Comparison of ENCODE assay signal across 18 mouse cellular contexts in genomic region chr2:26294457-26294856, GRCm38 (mm10). TPM values are rescaled to one million over a fixed set of nuclear protein-coding genes. Genes with fewer than 3 reads are reported as not detected.
"Had no signal": no experiment of that assay in that cellular context is flagged by ENCODE, and none has a peak within 500 bp of the region (broad histone marks: within the 10 kb centered on the region; RNA-seq: fewer than 3 reads in every experiment).

Ccdc187 (minus strand) TSS chr2:26294557.

- H3K4me2 ChIP-seq: neural tube, embryonic 12.5 days; neural tube, embryonic 13.5 days; neural tube, embryonic 15.5 days; stomach, embryonic 15.5 days had no signal

- H3K36me3 ChIP-seq: neural tube, embryonic 12.5 days; neural tube, embryonic 13.5 days; neural tube, embryonic 15.5 days; stomach, embryonic 15.5 days had no signal

- H3K27me3 ChIP-seq: neural tube, embryonic 12.5 days; stomach, embryonic 15.5 days had no signal

- H3K9me3 ChIP-seq: neural tube, embryonic 12.5 days; neural tube, embryonic 13.5 days; neural tube, embryonic 15.5 days; stomach, embryonic 15.5 days had no signal

- H3K9ac ChIP-seq: neural tube, embryonic 12.5 days; neural tube, embryonic 13.5 days; neural tube, embryonic 15.5 days; stomach, embryonic 15.5 days had no signal

- H3K4me3 ChIP-seq: neural tube, embryonic 12.5 days; neural tube, embryonic 13.5 days; neural tube, embryonic 15.5 days; stomach, embryonic 15.5 days had no signal

- DNase-seq: retina, postnatal 1 day; right cerebral cortex, adult 18-20 months; right cerebral cortex, postnatal 14 days; right cerebral cortex, postnatal 25 days; right cerebral cortex, postnatal 4 days; spleen, adult 18-20 months; thymus, adult 18-20 months; thymus, adult 2 months; thymus, postnatal 14 days; thymus, postnatal 25 days; thymus, postnatal 36 days; thymus, postnatal 4 days had no signal

- H3K27ac ChIP-seq: neural tube, embryonic 12.5 days; neural tube, embryonic 13.5 days; neural tube, embryonic 15.5 days; stomach, embryonic 15.5 days; stomach, postnatal 0 days had no signal

RNA-seq across cellular contexts. Expression of gene Ccdc187, which starts in this region (rescaled TPM):
- polyA plus RNA-seq: spleen, adult 2 months had no signal
